Comparison of ENCODE assay signal across 8 mouse cellular contexts in the genomic region with DNA sequence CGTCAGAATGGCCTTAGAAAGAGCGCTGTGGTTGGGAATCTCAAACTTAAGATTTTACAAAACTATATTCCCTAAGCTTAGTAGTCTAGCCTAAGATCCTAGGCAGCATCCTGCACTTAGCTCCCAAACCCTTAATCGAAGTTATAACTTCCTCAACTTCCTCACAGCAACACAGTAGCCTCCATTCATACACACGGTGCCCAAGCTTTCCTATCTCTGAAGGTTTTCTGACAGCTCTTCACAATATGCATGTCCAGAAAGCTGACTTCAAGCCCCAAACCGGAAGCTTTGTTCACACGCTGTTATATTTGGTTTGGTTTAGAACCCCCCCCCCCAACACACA. TPM values are rescaled to one million over a fixed set of nuclear protein-coding genes. Genes with fewer than 3 reads are reported as not detected.
DNase-seq lines count a peak whose midpoint lies in the region; ATAC-seq and TF ChIP-seq lines count a peak whose summit lies in the region.

No protein-coding gene starts in this region.

- ATAC-seq in heart, embryonic 12.5 days (ENCODE audit: insufficient number of reproducible peaks, low FRiP score) = no peak; the same call in 1 of the 2 replicates
- peak; percentile 13; the same call in 1 of the 2 replicates for ATAC-seq in granulocyte monocyte progenitor cell, adult 5-6 weeks (replicated peaks; ENCODE audit: poor library complexity, severe bottlenecking)
- ATAC-seq in megakaryocyte, adult 5-6 weeks (ENCODE audit: poor library complexity, severe bottlenecking) = 0 out of 2 replicates have a peak, but pooled peaks have one; percentile 1
- no peak for ATAC-seq in megakaryocyte-erythroid progenitor cell, adult 5-6 weeks (replicated peaks; ENCODE audit: low FRiP score, low TSS enrichment, poor library complexity, severe bottlenecking)

- peaks cover 19% of the 10 kb centered on the region for H3K4me1 ChIP-seq in heart, embryonic 12.5 days (replicated peaks)
- H3K4me1 ChIP-seq in ES-E14 (ENCODE audit: control insufficient read depth in 2 of 2, insufficient read depth in 2 of 2, low read length in 2 of 2, poor library complexity in 1 of 2) = 0 out of 4 replicates have a peak, but pooled peaks cover 0 to 2% of the 10 kb centered on the region in 2 experiments

- H3K9ac ChIP-seq in heart, embryonic 12.5 days = peak overlapping the region; percentile 79
- H3K9ac ChIP-seq in ES-E14 (ENCODE audit: insufficient read depth, low read depth, low read length, poor library complexity, severe bottlenecking) = no peak overlapping the region

- H3K27me3 ChIP-seq in heart, embryonic 12.5 days (replicated peaks) = no peaks in the 10 kb centered on the region

- DNase-seq in heart, adult 9 months (ENCODE audit: low spot score in 2 of 2) = no peak
- DNase-seq in ES-E14 (ENCODE audit: low read depth, low spot score) = no peak
- no peak for DNase-seq in adrenal gland, postnatal 10 days
- no peak for DNase-seq in urinary bladder, postnatal 25 days (ENCODE audit: low spot score)

- peak overlapping the region; percentile 72 for H3K4me3 ChIP-seq in heart, embryonic 12.5 days
- peak overlapping the region; percentile 73 to 97 for H3K4me3 ChIP-seq in ES-E14 (ENCODE audit: insufficient read depth in 1 of 2, low read depth in 1 of 2, low read length in 2 of 2, poor library complexity in 1 of 2, severe bottlenecking in 1 of 2)

- WGBS in heart, embryonic 12.5 days = 19% methylated on average over 6 of the region's 6 CpGs

- peaks cover 32% of the 10 kb centered on the region for H3K36me3 ChIP-seq in heart, embryonic 12.5 days
- peaks cover 4% of the 10 kb centered on the region; the same call in 1 of the 2 replicates for H3K36me3 ChIP-seq in ES-E14 (ENCODE audit: control insufficient read depth, insufficient read depth, low read length, poor library complexity, severe bottlenecking)

- H3K4me2 ChIP-seq in heart, embryonic 12.5 days = peak overlapping the region; percentile 77

- in situ Hi-C loops in ES-E14 (cut with MboI; ENCODE audit: low sequenced_read_pairs in 2 of 2, unreplicated experiment in 2 of 2) = no loop called here

- peak overlapping the region; percentile 83 for H3K27ac ChIP-seq in heart, embryonic 12.5 days (ENCODE audit: poor library complexity, severe bottlenecking)
- H3K27ac ChIP-seq in ES-E14 (ENCODE audit: insufficient read depth, low read depth, low read length, poor library complexity, severe bottlenecking) = no peak overlapping the region

- no peaks in the 10 kb centered on the region for H3K9me3 ChIP-seq in heart, embryonic 12.5 days (replicated peaks)
- H3K9me3 ChIP-seq in ES-E14 (ENCODE audit: control insufficient read depth, insufficient read depth, low read depth, low read length) = no peaks in the 10 kb centered on the region

TF ChIP-seq in ES-E14, 5 proteins besides CTCF, POLR2A, EP300 and RAD21:
- TF ChIP-seq MAFK (IDR thresholded peaks at IDR 0.05; ENCODE audit: insufficient read depth, low read depth, low read length) (no peak), ZNF384 (IDR thresholded peaks at IDR 0.05; ENCODE audit: low read depth, low read length) (no peak), ZC3H11A (IDR thresholded peaks at IDR 0.05; ENCODE audit: borderline replicate concordance, low read depth, low read length) (no peak), CHD2 (IDR thresholded peaks at IDR 0.05; ENCODE audit: low read depth, low read length) (no peak)
TF ChIP-seq in ES-E14: peak in this region for 0.

RNA-seq across cellular contexts. Expression of a gene that starts 0.9 kb away (rescaled TPM):
- polyA plus RNA-seq in heart, embryonic 12.5 days (2016; fragmentation: Nextera tagmentation; extraction: Ambion mirVana) = 5.8 and 7.7 TPM in 2 replicates
- 15.8 and 16.9 TPM in 2 replicates for total RNA-seq in ES-E14 (2012; rRNA removed)
- 15.8 and 44.1 TPM in 2 replicates for total RNA-seq in granulocyte monocyte progenitor cell, adult 5-6 weeks (2014; fragmentation: Nextera tagmentation)
- total RNA-seq in granulocyte monocyte progenitor cell, adult 5-6 weeks (2017) = 6.2 and 12.2 TPM in 2 replicates
- 11.3 and 20.2 TPM in 2 replicates for total RNA-seq in megakaryocyte, adult 5-6 weeks (2015)
- 2.6 and 10.9 TPM in 2 replicates for total RNA-seq in megakaryocyte, adult 5-6 weeks (2017)
- total RNA-seq in adrenal gland, postnatal 10 days (2021) = 10 to 100 TPM in 1 of 2 experiments, 1 to 10 TPM in 1; 9.7 to 11.4 TPM
- total RNA-seq in megakaryocyte-erythroid progenitor cell, adult 5-6 weeks (2014; fragmentation: Nextera tagmentation) = 26.6 and 31.7 TPM in 2 replicates
- 6.0 and 7.6 TPM in 2 replicates for total RNA-seq in megakaryocyte-erythroid progenitor cell, adult 5-6 weeks (2017)

RNA-seq across cellular contexts. Expression of a gene that starts 23.2 kb away (rescaled TPM):
- polyA plus RNA-seq in heart, embryonic 12.5 days (2016; fragmentation: Nextera tagmentation; extraction: Ambion mirVana) = 16.8 and 17.0 TPM in 2 replicates
- 29.4 and 39.4 TPM in 2 replicates for total RNA-seq in ES-E14 (2012; rRNA removed)
- total RNA-seq in granulocyte monocyte progenitor cell, adult 5-6 weeks (2014; fragmentation: Nextera tagmentation) = 41.0 and 61.4 TPM in 2 replicates
- total RNA-seq in granulocyte monocyte progenitor cell, adult 5-6 weeks (2017) = 20.4 and 26.4 TPM in 2 replicates
- 17.4 and 25.4 TPM in 2 replicates for total RNA-seq in megakaryocyte, adult 5-6 weeks (2015)
- 20.7 and 21.6 TPM in 2 replicates for total RNA-seq in megakaryocyte, adult 5-6 weeks (2017)
- total RNA-seq in adrenal gland, postnatal 10 days (2021) = 10 to 100 TPM; 70.4 to 80.6 TPM
- 36.1 and 38.6 TPM in 2 replicates for total RNA-seq in megakaryocyte-erythroid progenitor cell, adult 5-6 weeks (2014; fragmentation: Nextera tagmentation)
- total RNA-seq in megakaryocyte-erythroid progenitor cell, adult 5-6 weeks (2017) = 25.1 and 39.0 TPM in 2 replicates

RNA-seq across cellular contexts. Expression of a gene that starts 46.3 kb away (rescaled TPM):
- 106 and 108 TPM in 2 replicates for polyA plus RNA-seq in heart, embryonic 12.5 days (2016; fragmentation: Nextera tagmentation; extraction: Ambion mirVana)
- total RNA-seq in ES-E14 (2012; rRNA removed) = 39.6 and 58.2 TPM in 2 replicates
- 98.7 and 104 TPM in 2 replicates for total RNA-seq in granulocyte monocyte progenitor cell, adult 5-6 weeks (2014; fragmentation: Nextera tagmentation)
- 82.8 and 84.2 TPM in 2 replicates for total RNA-seq in granulocyte monocyte progenitor cell, adult 5-6 weeks (2017)
- 83.6 and 94.7 TPM in 2 replicates for total RNA-seq in megakaryocyte, adult 5-6 weeks (2015)
- 69.9 and 89.8 TPM in 2 replicates for total RNA-seq in megakaryocyte, adult 5-6 weeks (2017)
- 10 to 100 TPM; 64.3 to 83.7 TPM for total RNA-seq in adrenal gland, postnatal 10 days (2021)
- total RNA-seq in megakaryocyte-erythroid progenitor cell, adult 5-6 weeks (2014; fragmentation: Nextera tagmentation) = 99.6 and 107 TPM in 2 replicates
- 103 and 112 TPM in 2 replicates for total RNA-seq in megakaryocyte-erythroid progenitor cell, adult 5-6 weeks (2017)

RNA-seq across cellular contexts. Expression of a gene that starts 54.9 kb away (rescaled TPM):
- polyA plus RNA-seq in heart, embryonic 12.5 days (2016; fragmentation: Nextera tagmentation; extraction: Ambion mirVana) = 58.8 and 59.4 TPM in 2 replicates
- 61.5 and 72.9 TPM in 2 replicates for total RNA-seq in ES-E14 (2012; rRNA removed)
- 40.9 and 50.2 TPM in 2 replicates for total RNA-seq in granulocyte monocyte progenitor cell, adult 5-6 weeks (2014; fragmentation: Nextera tagmentation)
- total RNA-seq in granulocyte monocyte progenitor cell, adult 5-6 weeks (2017) = 106 and 107 TPM in 2 replicates
- 14.6 and 16.3 TPM in 2 replicates for total RNA-seq in megakaryocyte, adult 5-6 weeks (2015)
- 55.8 and 68.1 TPM in 2 replicates for total RNA-seq in megakaryocyte, adult 5-6 weeks (2017)
- 10 to 100 TPM; 56.7 to 61.2 TPM for total RNA-seq in adrenal gland, postnatal 10 days (2021)
- 48.2 and 49.9 TPM in 2 replicates for total RNA-seq in megakaryocyte-erythroid progenitor cell, adult 5-6 weeks (2014; fragmentation: Nextera tagmentation)
- total RNA-seq in megakaryocyte-erythroid progenitor cell, adult 5-6 weeks (2017) = 81.8 and 103 TPM in 2 replicates

Comparison
In these comparisons a context has a peak if more than half of its experiments do, and no peak if none do; other contexts are left out.
1. ATAC-seq: peak in granulocyte monocyte progenitor cell, adult 5-6 weeks (single experiment) and megakaryocyte, adult 5-6 weeks (single experiment); none in heart, embryonic 12.5 days (single experiment) and megakaryocyte-erythroid progenitor cell, adult 5-6 weeks (single experiment).